ENCODE assay signal across 12 mouse cellular contexts in the genomic region with DNA sequence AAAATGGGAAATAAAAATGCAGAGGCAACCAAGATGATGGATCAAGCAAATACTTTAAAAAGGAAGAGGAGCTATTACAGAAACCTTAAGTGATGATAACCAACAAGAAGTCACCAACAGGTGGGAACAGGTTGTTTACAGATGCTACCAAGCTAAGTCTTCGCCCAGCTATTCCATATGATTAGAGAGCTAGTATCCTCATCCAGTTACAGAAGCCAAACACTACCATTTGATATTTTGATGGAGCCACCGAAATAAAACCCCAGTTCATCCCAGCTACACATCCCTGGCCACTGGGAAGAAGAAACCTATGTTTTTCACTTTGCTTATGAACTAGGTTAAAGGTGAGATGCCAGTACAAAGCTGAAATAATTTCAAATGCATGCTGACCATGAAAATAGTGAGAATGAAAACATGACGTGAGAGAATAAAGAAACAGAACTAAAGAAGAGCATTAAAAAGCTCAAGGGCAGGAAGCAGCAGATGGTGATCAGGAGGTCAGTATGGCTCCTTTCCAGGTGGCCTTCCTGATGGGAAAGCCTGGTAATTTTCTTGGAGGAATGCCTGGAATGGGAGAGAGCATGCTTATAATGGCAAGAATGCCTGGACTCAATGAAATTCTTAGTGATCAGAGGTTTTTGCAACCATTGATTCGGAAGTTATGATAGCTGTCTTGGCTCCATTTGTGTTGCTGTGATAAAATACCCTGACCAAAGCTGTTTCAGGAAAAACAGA. TPM values are rescaled to one million over a fixed set of nuclear protein-coding genes. Genes with fewer than 3 reads are reported as not detected.
DNase-seq lines count a peak whose midpoint lies in the region; ATAC-seq and TF ChIP-seq lines count a peak whose summit lies in the region.
"Had no signal": no experiment of that assay in that cellular context is flagged by ENCODE, and none has a peak within 500 bp of the region (broad histone marks: within the 10 kb centered on the region; RNA-seq: fewer than 3 reads in every experiment).

No protein-coding gene starts in this region.

- peaks cover 5% of the 10 kb centered on the region for H3K4me1 ChIP-seq in lung, adult 2 months (ENCODE audit: control insufficient read depth, insufficient read depth, low read length)
- no peaks in the 10 kb centered on the region for H3K4me1 ChIP-seq in hindbrain, embryonic 11.5 days (replicated peaks; ENCODE audit: control insufficient read depth, insufficient read depth, low read length)
- H3K4me1 ChIP-seq: forebrain, embryonic 12.5 days; limb, embryonic 13.5 days; midbrain, embryonic 12.5 days had no signal

- WGBS in lung, adult 2 months = 61% methylated on average over 4 of the region's 4 CpGs
- 87% methylated on average over 4 of the region's 4 CpGs for WGBS in hindbrain, embryonic 11.5 days

- no peak for TF ChIP-seq CTCF in lung, adult 2 months (IDR thresholded peaks at IDR 0.05; ENCODE audit: insufficient read depth, low read length)

- TF ChIP-seq POLR2A in lung, adult 2 months (IDR thresholded peaks at IDR 0.05; ENCODE audit: borderline replicate concordance, extremely low read depth, low read depth, low read length) = no peak

- DNase-seq in adrenal gland, adult 2 months = peak; percentile 32
- DNase-seq in adrenal gland, postnatal 25 days = no peak
- peak; percentile 15 to 36 for DNase-seq in lung, adult 18-20 months
- no peak for DNase-seq in lung, adult 2 months
- peak; percentile 15 for DNase-seq in gastrocnemius, postnatal 25 days
- DNase-seq in skeletal muscle tissue, adult 2 months (ENCODE audit: low read depth, low spot score) = peak; percentile 33
- no peak for DNase-seq in layer of hippocampus, adult 9-10 months (ENCODE audit: low spot score)
- no peak for DNase-seq in hindbrain, embryonic 11.5 days (ENCODE audit: low spot score)

- no peak for ATAC-seq in hindbrain, embryonic 11.5 days (ENCODE audit: low FRiP score)
- ATAC-seq: intestine, postnatal 0 days had no signal

- no peaks in the 10 kb centered on the region for H3K36me3 ChIP-seq in hindbrain, embryonic 11.5 days (ENCODE audit: control insufficient read depth, insufficient read depth, low read length)
- H3K36me3 ChIP-seq: forebrain, embryonic 12.5 days; midbrain, embryonic 12.5 days had no signal

- H3K9me3 ChIP-seq in hindbrain, embryonic 11.5 days (ENCODE audit: control insufficient read depth, low read length) = no peaks in the 10 kb centered on the region
- H3K9me3 ChIP-seq: forebrain, embryonic 12.5 days; limb, embryonic 13.5 days; midbrain, embryonic 12.5 days had no signal

- H3K4me2 ChIP-seq in hindbrain, embryonic 11.5 days (replicated peaks; ENCODE audit: low read depth, low read length) = no peak overlapping the region
- H3K4me2 ChIP-seq: forebrain, embryonic 12.5 days; limb, embryonic 13.5 days; midbrain, embryonic 12.5 days had no signal

- H3K27ac ChIP-seq in hindbrain, embryonic 11.5 days (ENCODE audit: low read depth, low read length) = no peak overlapping the region
- H3K27ac ChIP-seq: forebrain, embryonic 12.5 days; limb, embryonic 13.5 days; midbrain, embryonic 12.5 days had no signal

- no peak overlapping the region for H3K4me3 ChIP-seq in lung, adult 2 months (replicated peaks; ENCODE audit: extremely low read depth, low read depth, low read length)
- no peak overlapping the region for H3K4me3 ChIP-seq in hindbrain, embryonic 11.5 days (ENCODE audit: low read depth, low read length)
- H3K4me3 ChIP-seq: forebrain, embryonic 12.5 days; limb, embryonic 13.5 days; midbrain, embryonic 12.5 days had no signal

- H3K27me3 ChIP-seq in hindbrain, embryonic 11.5 days (ENCODE audit: control insufficient read depth, insufficient read depth, low read length) = no peaks in the 10 kb centered on the region
- H3K27me3 ChIP-seq: forebrain, embryonic 12.5 days; limb, embryonic 13.5 days; midbrain, embryonic 12.5 days had no signal

- no peak overlapping the region for H3K9ac ChIP-seq in hindbrain, embryonic 11.5 days (ENCODE audit: low read depth, low read length)
- H3K9ac ChIP-seq: forebrain, embryonic 12.5 days; limb, embryonic 13.5 days; midbrain, embryonic 12.5 days had no signal

RNA-seq across cellular contexts. Expression of gene Sbf2, which starts 48.7 kb away (rescaled TPM):
- 10 to 100 TPM; 42.6 to 43.8 TPM for total RNA-seq in adrenal gland, adult 2 months (2021)
- 7.3 and 8.0 TPM in 2 replicates for polyA plus RNA-seq in adrenal gland, adult 2 months (2012; rRNA removed)
- 37.3 and 57.0 TPM in 2 replicates for total RNA-seq in adrenal gland, postnatal 25 days (2021)
- polyA plus RNA-seq in lung, adult 2 months (2012; rRNA removed) = 15.1 and 18.0 TPM in 2 replicates
- total RNA-seq in gastrocnemius, postnatal 25 days (2021) = 10 to 100 TPM; 11.2 to 12.4 TPM
- polyA plus RNA-seq in hindbrain, embryonic 11.5 days (2014; fragmentation: Nextera tagmentation; extraction: Ambion mirVana) = 39.1 and 48.9 TPM in 2 replicates

Comparison
In these comparisons a context has a peak if more than half of its experiments do, and no peak if none do; other contexts are left out.
1. DNase-seq: peak in adrenal gland, adult 2 months (single experiment), lung, adult 18-20 months (2 of 2), gastrocnemius, postnatal 25 days (single experiment) and skeletal muscle tissue, adult 2 months (single experiment); none in adrenal gland, postnatal 25 days (single experiment), lung, adult 2 months (single experiment), layer of hippocampus, adult 9-10 months (single experiment) and hindbrain, embryonic 11.5 days (single experiment).